Mouse (Mus musculus) forebrain, embryonic 10.5 days (tissue): Measurements from ENCODE around the gene Rcan1. TPM values are rescaled to one million over a fixed set of nuclear protein-coding genes. Genes with fewer than 3 reads are reported as not detected.
A peak's percentile ranks its signal among the peaks of the same experiment; 100 is the strongest.

Experiments
- DNase-seq: peaks from one replicate; pipeline ENCODE4 v3.0.0-alpha.2; 2017; ENCODE audit warnings: low spot score; ENCODE audit errors: extremely low spot score
- H3K27ac ChIP-seq: fragments of 300-500 bp; sonication (generic); 2 replicates; pipeline ENCODE4 v1.5.1; 2016; ENCODE audit warnings: mild to moderate bottlenecking
- H3K27me3 ChIP-seq: fragments of 300-500 bp; sonication (generic); 2 replicates; pipeline ENCODE4 v1.6.1; 2016; ENCODE audit warnings: mild to moderate bottlenecking; ENCODE audit not compliant: poor library complexity, severe bottlenecking
- H3K36me3 ChIP-seq: fragments of 300-500 bp; sonication (generic); replicated peaks from 2 replicates; pipeline ENCODE4 v1.6.1; 2016; ENCODE audit warnings: mild to moderate bottlenecking, moderate library complexity
- H3K4me1 ChIP-seq: fragments of 300-500 bp; sonication (generic); 2 replicates; pipeline ENCODE4 v1.6.1; 2016
- H3K4me3 ChIP-seq: fragments of 300-500 bp; sonication (generic); 2 replicates; pipeline ENCODE4 v1.5.1; 2016; ENCODE audit warnings: mild to moderate bottlenecking, moderate library complexity
- H3K9me3 ChIP-seq: fragments of 300-500 bp; sonication (generic); 2 replicates; pipeline ENCODE4 v1.6.1; 2016; ENCODE audit warnings: mild to moderate bottlenecking, moderate library complexity
- WGBS: fragments of 180-500 bp; shearing (Covaris S2); methylation state at CpG from one replicate; pipeline ENCODE4 v1.1.7; 2016; 5-methylcytosine and 5-hydroxymethylcytosine counted together
- polyA plus RNA-seq: library from polyadenylated mRNA; unstranded; fragments of >200 nt; fragmentation: Nextera tagmentation; extraction: Ambion mirVana; gene quantifications from 2 replicates; pipeline ENCODE4 v1.2.1, GENCODE M21; 2016

The Rcan1 gene
- polyA plus RNA-seq, 1 experiment from 2014 or later: 34.4 TPM

- no peaks in the 10 kb centered on the region for H3K9me3 ChIP-seq
- 93% methylated on average over 12 of the region's 12 CpGs for WGBS
- H3K4me3 ChIP-seq: no peak overlapping the region
- DNase-seq: no peak
- peaks cover 16% of the 10 kb centered on the region for H3K4me1 ChIP-seq
- no peaks in the 10 kb centered on the region for H3K36me3 ChIP-seq
- no peak overlapping the region for H3K27ac ChIP-seq
- H3K27me3 ChIP-seq: no peaks in the 10 kb centered on the region
Measured at GRCm38 (mm10) chr16:92348941-92349340, 121.7 kb downstream of the Rcan1 start.

DNA sequence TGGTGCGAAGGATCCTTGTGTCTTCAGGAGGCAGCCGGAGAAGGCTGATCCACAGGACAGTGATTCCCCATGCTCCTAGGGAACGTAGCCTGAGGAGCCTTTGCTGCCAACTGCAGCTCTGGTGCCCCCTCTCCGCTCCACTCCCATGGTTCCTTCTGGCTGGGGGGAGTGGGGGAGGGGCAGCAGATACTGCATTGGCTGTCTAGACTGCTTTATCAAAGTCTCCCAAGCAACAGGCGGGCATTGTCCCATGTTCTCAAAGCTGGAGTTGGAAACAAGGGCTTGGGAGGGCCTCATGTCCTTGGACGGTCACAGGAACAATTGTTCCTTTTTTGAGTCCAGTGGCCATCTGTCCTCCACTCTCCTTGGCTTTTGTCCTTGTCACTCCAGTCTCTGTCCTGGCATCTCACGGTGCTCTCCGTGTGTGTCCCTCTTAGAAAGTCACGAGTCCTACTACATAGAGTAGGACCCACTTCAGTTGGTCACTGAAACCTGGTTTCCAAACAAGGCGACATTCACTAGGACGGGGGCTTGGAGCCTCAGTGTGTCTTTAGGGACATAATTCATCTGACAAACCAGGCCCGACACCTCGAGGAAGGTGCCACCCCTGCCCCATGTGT lies 124.3 kb downstream of the Rcan1 start:
- Histone ChIP-seq H3K36me3 (no peaks in the 10 kb centered on the region), H3K27ac (peak overlapping the region; percentile 69), H3K27me3 (no peaks in the 10 kb centered on the region), H3K4me3 (no peak overlapping the region), H3K9me3 (no peaks in the 10 kb centered on the region), H3K4me1 (peaks cover 16% of the 10 kb centered on the region)
- WGBS: 72% methylated on average over 13 of the region's 13 CpGs
- no peak for DNase-seq

DNA sequence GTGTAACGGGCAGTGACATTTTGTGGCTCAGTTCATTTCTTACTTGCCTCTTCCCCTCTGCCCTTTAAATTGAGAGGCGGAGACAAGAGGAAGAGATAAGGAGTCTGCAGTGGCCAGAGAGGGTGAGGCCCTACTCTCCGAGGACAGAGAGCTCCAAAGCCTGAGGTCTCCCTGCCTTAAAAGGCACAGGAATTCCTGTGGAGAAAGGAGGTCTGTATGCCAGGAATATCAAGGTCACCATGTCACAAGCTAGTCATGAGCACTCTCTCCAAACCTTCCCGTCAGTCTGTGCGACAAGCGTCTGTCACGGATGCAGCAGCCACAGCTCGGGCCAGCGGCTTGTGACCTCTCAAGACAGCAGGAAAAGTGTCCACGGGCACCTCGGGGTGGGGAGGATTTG lies 125.5 kb downstream of the Rcan1 start:
- no peaks in the 10 kb centered on the region for H3K9me3 ChIP-seq
- 0 out of 2 replicates have a peak overlapping the region, but pooled peaks have one; percentile 30 for H3K27ac ChIP-seq
- no peak overlapping the region for H3K4me3 ChIP-seq
- no peaks in the 10 kb centered on the region for H3K36me3 ChIP-seq
- 70% methylated on average over 11 of the region's 11 CpGs for WGBS
- no peaks in the 10 kb centered on the region; the same call in 1 of the 2 replicates for H3K27me3 ChIP-seq
- DNase-seq: no peak
- H3K4me1 ChIP-seq: peaks cover 29% of the 10 kb centered on the region

Other genes with a start within 250 kb of the Rcan1 start
- 0.16 and 0.18 TPM in 2 replicates for gene Kcne2, start 178.5 kb downstream of the Rcan1 start, polyA plus RNA-seq
- gene Smim11, start 169.6 kb downstream of the Rcan1 start, polyA plus RNA-seq: 120 and 125 TPM in 2 replicates
- gene Fam243, start 149.4 kb downstream of the Rcan1 start, polyA plus RNA-seq: not detected in 2 replicates
- gene Kcne1, start 111.4 kb downstream of the Rcan1 start, polyA plus RNA-seq: 0.12 and 0.41 TPM in 2 replicates
- gene Clic6, start 14.9 kb upstream of the Rcan1 start, polyA plus RNA-seq: 4.8 and 5.2 TPM in 2 replicates